Mouse (Mus musculus) E14TG2a.4 (cell line): ENCODE measurements at regions not wholly inside any gene's neighbourhood (a gene's known extent, or its start where the extent isn't known, plus 50 kb on each side); places are given as distances from the start of the nearest gene placed in this dataset.

ENCODE experiments used
- CTCF ChIP-seq: conservative IDR thresholded peaks from 2 replicates; pipeline ENCODE4 v1.5.1; 2014; ENCODE audit warnings: low read length
- NANOG ChIP-seq: IDR thresholded peaks from 2 replicates; pipeline ENCODE4 v1.6.1; 2014; ENCODE audit warnings: borderline replicate concordance, low read length, mixed read lengths
- POU5F1 ChIP-seq: IDR thresholded peaks from 2 replicates; pipeline ENCODE4 v1.6.1; 2014; ENCODE audit warnings: low read length, borderline replicate concordance

GRCm38 (mm10) chr9:103877851-103878250, 116.2 kb upstream of the Tmem108 start:
- no peak for TF ChIP-seq CTCF
- no peak for TF ChIP-seq NANOG
- no peak for TF ChIP-seq POU5F1
